Mouse (Mus musculus) G1E (cell line): ENCODE measurements around the gene Nup98.

ENCODE experiments used
- CTCF ChIP-seq: IDR thresholded peaks from 2 replicates; pipeline ENCODE4 v1.5.1; 2012; ENCODE audit warnings: low read depth, low read length, inconsistent platforms, mixed read lengths
- GATA1 ChIP-seq: IDR thresholded peaks from 2 replicates; pipeline ENCODE4 v1.6.1; 2012; ENCODE audit warnings: borderline replicate concordance, low read length, inconsistent platforms, mixed read lengths
- GATA2 ChIP-seq: IDR thresholded peaks from 2 replicates; pipeline ENCODE4 v1.6.1; 2012; ENCODE audit warnings: low read depth, low read length, inconsistent platforms, borderline replicate concordance

DNA sequence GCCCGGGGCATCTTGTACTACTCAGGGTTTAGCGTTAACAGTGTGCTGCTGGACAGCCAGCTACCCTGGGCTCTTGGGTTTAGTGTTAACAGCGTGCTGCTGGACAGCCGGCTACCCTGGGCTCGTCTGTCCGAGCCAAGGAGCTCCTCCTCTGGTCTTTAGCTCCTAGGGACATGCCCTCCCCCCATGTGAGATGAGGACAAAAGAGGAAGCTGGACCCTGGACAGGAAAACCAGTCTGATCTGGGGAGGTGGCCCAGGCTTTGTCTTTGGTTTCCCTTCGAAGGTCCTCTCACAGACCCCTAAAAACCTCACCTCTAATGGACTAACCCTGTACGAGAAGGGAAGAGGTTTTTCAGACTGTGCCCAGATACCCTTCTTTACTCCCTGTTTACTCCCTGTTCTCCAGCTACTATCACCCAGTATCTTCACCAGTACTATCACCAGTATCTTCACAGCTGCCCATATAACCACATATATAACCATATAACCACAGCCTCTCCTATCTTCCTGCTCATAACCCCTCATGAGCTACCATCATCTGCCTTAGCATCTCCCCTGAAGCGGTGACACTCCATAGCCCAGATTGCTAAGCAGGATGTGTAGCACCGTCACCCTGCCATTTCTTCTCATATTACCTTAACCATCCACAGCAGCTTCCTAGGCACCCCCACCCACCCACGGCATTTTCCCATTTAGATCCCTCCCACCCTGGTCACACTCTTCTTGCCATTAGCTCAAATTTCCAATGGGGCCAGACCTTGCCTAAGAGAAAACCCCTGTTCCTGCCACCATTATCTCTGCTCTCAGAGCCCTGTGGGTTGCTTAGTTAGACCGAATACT lies 37.2 kb upstream of the Nup98 start:
- no peak for TF ChIP-seq GATA1
- TF ChIP-seq GATA2: no peak
- no peak for TF ChIP-seq CTCF
